ENCODE assay signal across 26 mouse cellular contexts in the genomic region with DNA sequence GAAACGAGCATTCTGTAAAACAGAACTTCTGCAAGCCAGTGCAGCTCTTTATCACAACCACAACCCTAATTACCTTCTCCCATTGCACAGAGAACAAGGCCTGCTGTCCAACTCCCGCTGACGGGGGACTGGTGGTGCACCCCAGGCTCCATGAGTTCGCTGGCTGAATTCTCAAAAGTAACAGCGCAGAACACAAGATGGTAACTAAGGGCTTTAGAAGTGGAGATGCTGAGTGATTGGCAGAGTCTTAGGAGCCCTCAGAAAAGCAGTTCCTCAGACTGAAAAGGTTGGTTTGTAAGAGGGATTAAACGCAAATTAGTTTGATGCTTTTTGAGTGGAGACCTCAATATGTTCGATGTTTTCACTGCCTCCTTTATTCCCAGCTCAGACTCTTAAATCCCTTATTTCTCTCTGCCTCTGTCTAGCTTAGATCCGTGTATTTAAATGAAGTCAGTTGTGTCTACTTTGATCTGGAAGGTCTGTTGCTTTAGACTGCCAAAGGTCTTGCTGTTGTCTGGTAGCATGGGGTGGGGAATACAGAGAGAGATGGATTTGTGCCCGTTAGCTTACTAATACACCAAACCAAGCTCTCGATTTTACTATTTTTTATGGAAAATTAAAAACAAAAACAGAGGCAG. TPM values are rescaled to one million over a fixed set of nuclear protein-coding genes. Genes with fewer than 3 reads are reported as not detected.
DNase-seq lines count a peak whose midpoint lies in the region; ATAC-seq lines count a peak whose summit lies in the region.
"Had no signal": no experiment of that assay in that cellular context is flagged by ENCODE, and none has a peak within 500 bp of the region (broad histone marks: within the 10 kb centered on the region; RNA-seq: fewer than 3 reads in every experiment).

No protein-coding gene starts in this region.

- no peaks in the 10 kb centered on the region for H3K4me1 ChIP-seq in forebrain, embryonic 11.5 days (replicated peaks; ENCODE audit: control insufficient read depth, insufficient read depth, low read length)
- no peaks in the 10 kb centered on the region; the same call in 1 of the 2 replicates for H3K4me1 ChIP-seq in forebrain, embryonic 16.5 days (replicated peaks; ENCODE audit: control insufficient read depth, insufficient read depth, low read length)
- no peaks in the 10 kb centered on the region for H3K4me1 ChIP-seq in midbrain, embryonic 14.5 days (ENCODE audit: control insufficient read depth, insufficient read depth, low read length)
- H3K4me1 ChIP-seq: embryonic facial prominence, embryonic 13.5 days; hindbrain, embryonic 13.5 days had no signal

- no peaks in the 10 kb centered on the region; the same call in 1 of the 2 replicates for H3K9me3 ChIP-seq in forebrain, embryonic 11.5 days (ENCODE audit: control insufficient read depth, low read length)
- H3K9me3 ChIP-seq in forebrain, embryonic 16.5 days (ENCODE audit: control insufficient read depth, low read length) = no peaks in the 10 kb centered on the region
- H3K9me3 ChIP-seq in midbrain, embryonic 14.5 days (ENCODE audit: control insufficient read depth, low read length) = no peaks in the 10 kb centered on the region
- H3K9me3 ChIP-seq: embryonic facial prominence, embryonic 13.5 days; hindbrain, embryonic 13.5 days; limb, embryonic 13.5 days had no signal

- peak; percentile 14 for DNase-seq in brain, embryonic 18.5 days (ENCODE audit: low read depth, low spot score)
- DNase-seq in forebrain, embryonic 11.5 days (ENCODE audit: low spot score) = no peak
- DNase-seq in midbrain, embryonic 14.5 days = peak; percentile 47
- no peak for DNase-seq in thymus, postnatal 0 days (ENCODE audit: low spot score)
- DNase-seq in kidney, postnatal 4 days = no peak
- DNase-seq: adrenal gland, postnatal 25 days; B cell, adult 2 months; cerebellum, adult 2 months; cerebellum, postnatal 14 days; gastrocnemius, postnatal 25 days; heart, adult 18-20 months; heart, postnatal 4 days; kidney, adult 11 months; kidney, postnatal 14 days; lung, postnatal 4 days; right cerebral cortex, adult 18-20 months had no signal

- H3K27me3 ChIP-seq in forebrain, embryonic 11.5 days (ENCODE audit: control insufficient read depth, insufficient read depth, low read length) = no peaks in the 10 kb centered on the region
- H3K27me3 ChIP-seq in forebrain, embryonic 16.5 days (replicated peaks; ENCODE audit: control insufficient read depth, insufficient read depth, low read length) = no peaks in the 10 kb centered on the region
- H3K27me3 ChIP-seq in midbrain, embryonic 14.5 days (ENCODE audit: control insufficient read depth, insufficient read depth, low read length) = no peaks in the 10 kb centered on the region
- H3K27me3 ChIP-seq: embryonic facial prominence, embryonic 13.5 days; hindbrain, embryonic 13.5 days; limb, embryonic 13.5 days had no signal

- no peak overlapping the region for H3K9ac ChIP-seq in forebrain, embryonic 11.5 days (ENCODE audit: low read length)
- H3K9ac ChIP-seq in forebrain, embryonic 16.5 days (replicated peaks; ENCODE audit: low read depth, low read length) = no peak overlapping the region
- H3K9ac ChIP-seq in midbrain, embryonic 14.5 days (replicated peaks; ENCODE audit: low read length) = no peak overlapping the region
- H3K9ac ChIP-seq: embryonic facial prominence, embryonic 13.5 days; hindbrain, embryonic 13.5 days; limb, embryonic 13.5 days had no signal

- H3K4me2 ChIP-seq in forebrain, embryonic 11.5 days (ENCODE audit: low read depth, low read length, severe bottlenecking) = no peak overlapping the region
- no peak overlapping the region for H3K4me2 ChIP-seq in forebrain, embryonic 16.5 days (ENCODE audit: low read length)
- no peak overlapping the region for H3K4me2 ChIP-seq in midbrain, embryonic 14.5 days (ENCODE audit: low read length)
- H3K4me2 ChIP-seq: embryonic facial prominence, embryonic 13.5 days; heart, embryonic 11.5 days; hindbrain, embryonic 13.5 days; limb, embryonic 13.5 days; liver, embryonic 11.5 days had no signal

- no peak overlapping the region for H3K27ac ChIP-seq in forebrain, embryonic 11.5 days (ENCODE audit: low read depth, low read length)
- no peak overlapping the region for H3K27ac ChIP-seq in forebrain, embryonic 16.5 days (ENCODE audit: low read length)
- H3K27ac ChIP-seq in midbrain, embryonic 14.5 days (replicated peaks; ENCODE audit: low read depth, low read length) = no peak overlapping the region
- H3K27ac ChIP-seq: embryonic facial prominence, embryonic 13.5 days; hindbrain, embryonic 13.5 days; left cerebral cortex, adult 2 months; limb, embryonic 13.5 days had no signal

- ATAC-seq in forebrain, embryonic 11.5 days (replicated peaks; ENCODE audit: low FRiP score) = peak; percentile 83
- ATAC-seq in forebrain, embryonic 16.5 days = peak; percentile 94
- no peak; the same call in 1 of the 2 replicates for ATAC-seq in midbrain, embryonic 14.5 days (ENCODE audit: low FRiP score, low TSS enrichment)
- no peak for ATAC-seq in erythroblast, adult 5-6 weeks (replicated peaks; ENCODE audit: low FRiP score, poor library complexity, severe bottlenecking)

- no peaks in the 10 kb centered on the region for H3K36me3 ChIP-seq in forebrain, embryonic 11.5 days (ENCODE audit: control insufficient read depth, insufficient read depth, low read length)
- no peaks in the 10 kb centered on the region for H3K36me3 ChIP-seq in forebrain, embryonic 16.5 days (ENCODE audit: control insufficient read depth, insufficient read depth)
- no peaks in the 10 kb centered on the region for H3K36me3 ChIP-seq in midbrain, embryonic 14.5 days (ENCODE audit: control insufficient read depth, insufficient read depth, low read length)
- H3K36me3 ChIP-seq: embryonic facial prominence, embryonic 13.5 days; hindbrain, embryonic 13.5 days; limb, embryonic 13.5 days had no signal

- WGBS in forebrain, embryonic 11.5 days = 22% methylated on average over 10 of the region's 10 CpGs
- 5% methylated on average over 10 of the region's 10 CpGs for WGBS in forebrain, embryonic 16.5 days
- WGBS in midbrain, embryonic 14.5 days = 16% methylated on average over 10 of the region's 10 CpGs

- no peak overlapping the region for H3K4me3 ChIP-seq in forebrain, embryonic 11.5 days (ENCODE audit: low read depth, low read length)
- no peak overlapping the region for H3K4me3 ChIP-seq in forebrain, embryonic 16.5 days (replicated peaks; ENCODE audit: low read length)
- no peak overlapping the region for H3K4me3 ChIP-seq in midbrain, embryonic 14.5 days (replicated peaks; ENCODE audit: low read depth, low read length)
- H3K4me3 ChIP-seq: embryonic facial prominence, embryonic 13.5 days; erythroblast, embryonic 14.5 days; hindbrain, embryonic 13.5 days; left cerebral cortex, adult 2 months; limb, embryonic 13.5 days; megakaryocyte, embryonic 14.5 days had no signal

RNA-seq across cellular contexts. Expression of gene Degs1, which starts 30.0 kb away (rescaled TPM):
- 61.2 and 65.8 TPM in 2 replicates for polyA plus RNA-seq in forebrain, embryonic 11.5 days (2014; fragmentation: Nextera tagmentation; extraction: Ambion mirVana)
- 62.7 and 72.0 TPM in 2 replicates for polyA plus RNA-seq in forebrain, embryonic 16.5 days (2015; fragmentation: Nextera tagmentation; extraction: Ambion mirVana)
- 67.7 and 76.8 TPM in 2 replicates for polyA plus RNA-seq in midbrain, embryonic 14.5 days (2014; fragmentation: Nextera tagmentation; extraction: Ambion mirVana)
- total RNA-seq in erythroblast, adult 5-6 weeks (2015; ENCODE audit: low replicate concordance) = 59.4 and 77.8 TPM in 2 replicates
- 36.5 and 41.1 TPM in 2 replicates for total RNA-seq in erythroblast, adult 5-6 weeks (2017; ENCODE audit: low replicate concordance)
- 137 and 149 TPM in 2 replicates for polyA plus RNA-seq in thymus, postnatal 0 days (2015; fragmentation: Nextera tagmentation; extraction: Ambion mirVana)

Comparison
In these comparisons a context has a peak if more than half of its experiments do, and no peak if none do; other contexts are left out.
1. DNase-seq: peak in brain, embryonic 18.5 days (single experiment) and midbrain, embryonic 14.5 days (single experiment); none in forebrain, embryonic 11.5 days (single experiment), thymus, postnatal 0 days (single experiment) and kidney, postnatal 4 days (0 of 2).
2. ATAC-seq: peak in forebrain, embryonic 11.5 days (single experiment) and forebrain, embryonic 16.5 days (single experiment); none in midbrain, embryonic 14.5 days (single experiment) and erythroblast, adult 5-6 weeks (single experiment).